Mouse (Mus musculus): ENCODE results near the gene Actr2.
"Not testable (repeated sequence)": the region's sequence is repeated elsewhere in the genome, so short reads cannot be mapped to it uniquely, and the experiment has no call there.

Actr2 gene

GRCm38 (mm10) chr11:20116030-20116551 lies 3.4 kb upstream of the Actr2 start:
- CTCF ChIA-PET, result no interaction called here

GRCm38 (mm10) chr11:20112006-20112740 lies 540 bp downstream of the Actr2 start:
- CTCF ChIA-PET, result no interaction called here

DNA sequence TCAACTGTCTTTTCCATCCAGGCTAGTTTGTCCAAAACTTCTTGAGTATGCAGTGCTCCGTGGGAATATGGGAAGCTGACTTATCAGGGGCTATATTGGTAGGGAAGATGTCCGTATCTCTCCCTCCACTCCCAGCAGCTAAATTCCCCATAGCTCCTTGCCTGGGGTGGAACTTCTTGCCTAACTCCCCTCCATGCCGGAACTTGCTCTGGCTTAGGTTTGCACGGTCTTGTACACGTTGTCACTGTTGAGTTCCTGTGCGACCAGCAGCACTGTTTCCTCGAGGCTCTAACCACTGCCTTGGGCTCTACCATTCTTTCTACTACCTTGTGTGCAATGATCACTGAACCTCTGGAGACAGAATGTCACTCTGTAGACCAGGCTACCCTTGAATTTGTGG lies 4.6 kb downstream of the Actr2 start:
- CTCF ChIA-PET, result no interaction called here

GRCm38 (mm10) chr11:20107683-20108082 lies 5.0 kb downstream of the Actr2 start:
- CTCF ChIA-PET, result interaction anchor here (0.8 kb wide), 1 partner anchor 37 kb away, joined by 3 read pairs; no protein-coding TSS in a partner anchor

- CTCF ChIA-PET, result interaction anchor here (0.6 to 0.8 kb wide), 3 partner anchors 19 to 1200 kb away, joined by 3 to 6 read pairs (median 5); no protein-coding TSS in a partner anchor
These were observed 5.8 kb downstream of the Actr2 start for GRCm38 (mm10) chr11:20106946-20107345.

DNA sequence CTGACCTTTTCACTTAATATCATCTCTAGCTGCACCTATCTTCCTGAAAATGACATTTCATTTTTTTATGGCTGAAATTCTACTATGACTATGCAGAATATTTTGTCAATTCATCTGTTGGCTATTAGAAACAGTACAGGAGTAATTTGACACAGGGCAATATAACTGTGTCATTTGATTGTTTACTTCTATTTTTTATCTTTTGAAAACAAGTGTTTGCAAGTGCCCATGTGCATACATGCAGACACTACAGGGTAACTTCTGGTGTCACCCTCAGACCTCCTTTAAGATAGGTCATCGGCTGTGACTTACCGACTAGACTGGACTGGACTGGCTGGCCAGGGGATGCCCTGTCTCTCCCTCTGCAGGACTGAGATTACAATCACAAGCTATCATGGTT lies 8.8 kb downstream of the Actr2 start:
- CTCF ChIA-PET, result interaction anchor here (0.6 kb wide), 1 partner anchor 40 kb away, joined by 3 read pairs; no protein-coding TSS in a partner anchor

- CTCF ChIA-PET, result no interaction called here
These were observed 26.4 kb downstream of the Actr2 start for GRCm38 (mm10) chr11:20086306-20086705.

DNA sequence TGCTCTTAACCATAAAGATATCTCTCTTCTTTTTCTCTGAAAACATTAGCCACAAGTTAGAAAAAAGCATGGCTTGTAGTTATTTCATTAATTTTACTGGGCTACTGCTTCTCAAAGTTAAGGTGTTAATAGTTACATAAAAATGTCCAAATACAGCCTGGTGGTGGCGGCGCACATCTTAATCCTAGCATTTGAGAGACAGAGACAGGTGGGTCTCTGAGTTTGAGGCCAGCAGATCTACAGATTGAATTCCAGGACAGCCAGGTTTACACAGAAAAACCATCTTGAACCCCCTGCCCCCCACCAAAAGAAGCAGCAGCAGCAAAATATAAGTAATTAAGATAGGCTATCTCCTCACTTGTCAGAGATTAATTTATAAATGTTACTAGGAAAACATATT lies 27.1 kb downstream of the Actr2 start:
- CTCF ChIA-PET, result no interaction called here

GRCm38 (mm10) chr11:20075415-20075814 lies 37.3 kb downstream of the Actr2 start:
- CTCF ChIA-PET, result no interaction called here

- CTCF ChIA-PET, result no interaction called here
These were observed 39.9 kb downstream of the Actr2 start for GRCm38 (mm10) chr11:20072826-20073225.

DNA sequence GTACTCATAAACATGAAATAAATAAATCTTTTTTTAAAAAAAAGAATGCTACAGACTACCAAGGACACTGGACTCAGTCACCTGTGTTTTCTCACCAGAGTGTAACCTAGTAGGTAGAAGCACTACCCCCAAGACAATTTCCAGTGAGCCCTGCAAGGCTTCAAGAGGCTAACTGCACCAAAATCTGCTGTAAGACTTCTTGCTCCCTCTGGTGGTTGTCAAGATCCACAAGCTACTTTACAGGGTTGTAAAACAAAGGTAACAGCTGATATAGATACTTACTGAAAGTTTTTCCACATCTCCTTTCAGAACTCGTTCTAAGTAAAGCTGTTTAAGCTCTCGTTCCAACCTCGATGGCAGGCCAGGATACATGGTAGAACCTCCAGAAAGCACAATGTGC lies 40.5 kb downstream of the Actr2 start:
- CTCF ChIA-PET, result no interaction called here

DNA sequence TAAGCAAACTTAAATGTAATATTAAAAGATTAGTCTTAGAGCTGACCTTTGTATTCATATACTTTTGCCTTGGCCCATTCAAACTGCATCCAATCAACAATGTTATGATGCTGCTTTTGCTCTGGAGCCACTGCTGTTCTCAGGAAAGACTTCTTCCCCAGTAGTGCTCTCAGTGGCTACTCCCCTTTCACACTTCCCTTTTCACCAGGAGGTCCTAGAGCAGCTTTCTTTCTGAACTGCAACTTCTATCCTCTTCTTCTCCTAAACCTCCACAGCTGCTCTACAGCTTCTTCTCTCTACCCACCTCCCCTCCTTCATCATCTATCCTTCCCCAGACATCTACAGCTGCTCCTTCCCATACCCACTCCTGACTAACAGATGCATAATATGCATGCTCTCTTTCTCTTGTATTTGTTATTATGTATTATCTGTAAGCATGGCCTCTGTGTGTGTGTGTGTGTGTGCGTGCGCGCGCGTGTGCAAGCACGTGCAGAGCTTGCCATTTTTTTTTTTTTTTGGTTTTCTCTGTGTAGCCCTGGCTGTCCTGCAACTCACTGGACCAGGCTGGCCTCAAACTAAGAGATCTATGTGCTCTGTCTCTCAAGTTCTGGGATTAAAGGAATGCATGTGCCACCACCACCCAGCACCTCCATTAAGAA lies 44.2 kb downstream of the Actr2 start:
- CTCF ChIA-PET, result no interaction called here

- CTCF ChIA-PET, result no interaction called here
These were observed 45.2 kb downstream of the Actr2 start for GRCm38 (mm10) chr11:20067521-20067920.

- CTCF ChIA-PET, result interaction anchor here (0.5 to 1.1 kb wide), 2 partner anchors 9 to 234 kb away, joined by 3 read pairs; no protein-coding TSS in a partner anchor
These were observed 46.6 kb downstream of the Actr2 start for GRCm38 (mm10) chr11:20066106-20066505.

- CTCF ChIA-PET, result interaction anchor here (0.5 kb wide), 1 partner anchor 143 kb away, joined by 3 read pairs; no protein-coding TSS in a partner anchor
These were observed 47.8 kb downstream of the Actr2 start for GRCm38 (mm10) chr11:20064926-20065325.

DNA sequence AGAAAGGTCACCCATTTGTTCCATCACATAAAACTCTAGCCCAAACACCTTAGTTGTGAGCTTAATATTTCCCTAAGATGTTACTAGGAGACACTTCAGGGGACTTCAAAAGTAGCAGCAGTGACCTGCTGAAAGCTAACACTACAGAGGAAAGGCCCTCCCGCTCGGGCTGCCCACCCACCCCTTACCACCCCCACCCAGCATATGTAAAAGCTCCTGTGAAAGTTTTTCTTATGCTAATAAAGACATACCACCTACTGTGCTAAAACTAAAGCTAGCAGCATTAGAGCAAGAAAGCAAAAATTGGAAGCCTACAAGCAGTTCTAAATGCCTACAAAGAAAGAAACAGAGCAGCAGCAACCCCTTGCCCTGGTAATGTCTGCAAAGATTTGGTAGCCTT lies 48.6 kb downstream of the Actr2 start:
- CTCF ChIA-PET, result interaction anchor here (0.6 kb wide), 1 partner anchor 40 kb away, joined by 3 read pairs; no protein-coding TSS in a partner anchor

DNA sequence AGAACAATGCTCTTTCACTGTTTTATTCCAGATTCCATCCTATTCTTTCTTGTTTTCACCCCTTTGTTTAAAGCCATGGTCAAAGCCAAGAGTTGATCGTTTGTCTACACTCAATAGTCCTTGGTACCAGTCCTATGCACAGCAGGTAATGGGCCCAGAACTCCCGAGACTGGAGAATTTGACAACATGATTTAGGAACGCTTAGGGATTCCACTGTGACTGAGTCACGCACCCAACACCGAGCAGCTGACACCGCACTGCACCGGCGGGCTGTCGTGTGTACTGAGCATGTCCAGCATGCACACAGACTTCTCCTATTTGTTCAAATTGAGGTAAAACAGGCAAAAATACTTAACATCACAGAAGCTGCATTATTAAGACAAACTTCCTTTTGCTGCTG lies 49.9 kb downstream of the Actr2 start:
- CTCF ChIA-PET, result not testable (repeated sequence)

DNA sequence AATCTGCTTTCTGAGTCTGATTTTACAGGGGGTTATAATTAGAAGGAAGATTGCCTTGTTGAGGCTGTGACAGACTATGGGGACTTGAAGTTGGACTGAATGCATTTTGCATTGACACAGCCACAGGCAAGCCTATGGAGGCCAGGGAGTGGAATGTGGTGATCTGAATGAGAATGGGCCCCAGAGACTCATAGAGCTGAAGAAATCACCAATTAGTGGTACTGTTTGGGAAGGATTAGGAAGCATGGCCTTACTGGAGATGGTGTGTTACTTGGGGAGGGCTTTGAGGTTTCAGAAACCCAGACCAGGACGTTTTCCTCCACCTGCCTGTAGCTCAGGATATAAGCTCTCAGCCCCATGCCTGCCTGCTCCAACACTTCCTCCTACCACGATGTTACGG lies 53.0 kb downstream of the Actr2 start:
- CTCF ChIA-PET, result interaction anchor here (0.5 kb wide), 1 partner anchor 663 kb away, joined by 6 read pairs; no protein-coding TSS in a partner anchor

GRCm38 (mm10) chr11:20057429-20057828 lies 55.3 kb downstream of the Actr2 start:
- CTCF ChIA-PET, result interaction anchor here (0.6 to 1.2 kb wide), 2 partner anchors 9 to 50 kb away, joined by 3 read pairs; no protein-coding TSS in a partner anchor

- CTCF ChIA-PET, result no interaction called here
These were observed 56.5 kb downstream of the Actr2 start for GRCm38 (mm10) chr11:20056168-20056567.

- CTCF ChIA-PET, result no interaction called here
These were observed 58.1 kb downstream of the Actr2 start for GRCm38 (mm10) chr11:20054617-20055016.

DNA sequence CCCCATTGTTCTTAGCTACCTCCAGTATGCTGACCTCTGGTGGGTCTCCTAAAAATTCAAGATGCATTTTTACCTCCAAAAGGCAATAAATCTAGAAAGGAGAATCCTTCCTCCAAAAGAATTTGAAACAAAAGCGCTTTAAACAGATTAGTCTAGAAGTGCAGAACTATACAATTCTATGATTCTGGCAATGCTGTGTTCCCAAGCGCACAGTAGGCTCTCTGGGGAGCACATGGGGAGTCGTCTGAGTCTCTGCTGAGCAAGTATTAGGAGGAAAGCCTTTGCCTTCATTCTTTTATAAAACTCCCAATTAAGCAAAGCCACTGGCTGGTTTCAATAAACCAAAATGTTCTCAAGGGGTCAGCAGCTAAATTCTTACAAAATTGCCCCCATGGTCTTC lies 58.8 kb downstream of the Actr2 start:
- CTCF ChIA-PET, result no interaction called here

Data from spleen, embryonic (tissue).